Mouse (Mus musculus) frontal cortex, postnatal 36 days (tissue): ENCODE measurements around the gene H2afy.

Experiments
- DNase-seq, 2 experiments: peaks; one replicate each; pipeline ENCODE4 v3.0.0; 2022; ENCODE audit warnings: low spot score in 2 of 2

Gene H2afy

GRCm38 (mm10) chr13:56145523-56145922 is 9.4 kb upstream of the H2afy start:
- peak in 1 of 2 experiments; percentile 17 for DNase-seq

- DNase-seq, result no peak
Measured at GRCm38 (mm10) chr13:56144021-56144420, 7.9 kb upstream of the H2afy start.

- no peak for DNase-seq
Measured at GRCm38 (mm10) chr13:56143151-56143513, 7.0 kb upstream of the H2afy start.

- no peak for DNase-seq
Measured at GRCm38 (mm10) chr13:56142382-56143150, 6.4 kb upstream of the H2afy start.

- DNase-seq, result no peak
Measured at GRCm38 (mm10) chr13:56139167-56139751, 3.1 kb upstream of the H2afy start.

- DNase-seq, result peak; percentile 86
Measured at GRCm38 (mm10) chr13:56135231-56136052, 719 bp downstream of the H2afy start.

- DNase-seq, result no peak
Measured at GRCm38 (mm10) chr13:56134631-56135181, 1.5 kb downstream of the H2afy start.

GRCm38 (mm10) chr13:56134031-56134430 is 2.1 kb downstream of the H2afy start:
- no peak for DNase-seq

- no peak for DNase-seq
Measured at GRCm38 (mm10) chr13:56132941-56133340, 3.2 kb downstream of the H2afy start.

- DNase-seq, result no peak
Measured at GRCm38 (mm10) chr13:56132326-56132936, 3.7 kb downstream of the H2afy start.

GRCm38 (mm10) chr13:56130544-56130943 is 5.6 kb downstream of the H2afy start:
- DNase-seq, result no peak

- DNase-seq, result no peak
Measured at GRCm38 (mm10) chr13:56129578-56129977, 6.6 kb downstream of the H2afy start.

- DNase-seq, result no peak
Measured at GRCm38 (mm10) chr13:56129014-56129413, 7.1 kb downstream of the H2afy start.

GRCm38 (mm10) chr13:56125632-56126031 is 10.5 kb downstream of the H2afy start:
- no peak for DNase-seq

GRCm38 (mm10) chr13:56123075-56123474 is 13.1 kb downstream of the H2afy start:
- DNase-seq, result no peak

GRCm38 (mm10) chr13:56117991-56118765 is 18.0 kb downstream of the H2afy start:
- DNase-seq, result no peak

GRCm38 (mm10) chr13:56115906-56116305 is 20.3 kb downstream of the H2afy start:
- DNase-seq, result no peak

GRCm38 (mm10) chr13:56115386-56115785 is 20.8 kb downstream of the H2afy start:
- no peak for DNase-seq

- no peak for DNase-seq
Measured at GRCm38 (mm10) chr13:56113431-56114248, 22.5 kb downstream of the H2afy start.

GRCm38 (mm10) chr13:56112980-56113379 is 23.2 kb downstream of the H2afy start:
- peak; percentile 53 to 59 for DNase-seq
